Mouse (Mus musculus): ENCODE results near the gene Gm3238.
"Not testable (repeated sequence)": the region's sequence is repeated elsewhere in the genome, so short reads cannot be mapped to it uniquely, and the experiment has no call there.

Gene Gm3238

GRCm38 (mm10) chr10:77741924-77742688 is 29.0 kb downstream of the Gm3238 start, which contains the start of gene Gm18596:
Gene Gm18596 (minus strand): TSS chr10:77742638.
- not testable (repeated sequence) for DNase-seq (ENCODE audit: low spot score)

- DNase-seq (ENCODE audit: low spot score) = no peak
Observed at GRCm38 (mm10) chr10:77738929-77739328, 32.2 kb downstream of the Gm3238 start.

DNA sequence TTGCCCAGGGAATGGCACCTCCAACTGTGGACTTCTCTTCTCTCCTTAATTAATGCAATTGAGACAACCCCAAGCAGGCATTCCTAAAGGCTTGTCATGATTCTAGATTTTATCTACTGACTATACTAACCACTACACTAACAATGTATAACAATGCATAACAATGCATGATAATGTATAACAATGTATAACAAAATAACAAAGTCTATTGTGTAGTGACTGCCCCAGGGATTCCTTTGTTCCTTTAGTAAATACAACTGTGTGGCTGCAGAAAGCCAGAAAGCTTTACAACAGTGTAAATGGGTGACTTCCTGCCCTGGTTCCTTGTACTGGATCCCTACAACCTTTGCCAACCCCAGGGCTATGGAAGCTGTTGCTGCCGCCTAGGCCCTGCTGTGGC is 35.2 kb downstream of the Gm3238 start:
- no peak for DNase-seq (ENCODE audit: low spot score)

DNA sequence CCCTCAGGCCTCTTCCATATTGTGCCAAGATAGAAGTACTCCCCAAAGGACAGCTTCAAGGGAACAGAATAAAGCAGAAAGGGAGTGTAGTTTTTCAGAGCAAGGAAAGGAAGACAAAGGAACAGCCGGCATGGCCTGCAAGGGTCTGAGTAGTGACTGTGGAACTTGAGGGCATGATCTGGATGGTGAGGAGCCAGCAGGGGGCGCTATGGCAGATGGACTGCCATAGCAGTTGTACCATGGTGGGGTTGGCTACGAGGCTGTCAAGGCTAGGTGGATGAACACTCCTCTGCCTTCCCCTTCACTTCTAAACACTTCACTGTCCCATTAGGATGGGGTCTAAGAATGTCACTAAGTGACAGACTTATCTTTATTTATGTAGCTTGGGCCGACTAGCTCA is 41.9 kb downstream of the Gm3238 start:
- no peak for DNase-seq (ENCODE audit: low spot score)

DNA sequence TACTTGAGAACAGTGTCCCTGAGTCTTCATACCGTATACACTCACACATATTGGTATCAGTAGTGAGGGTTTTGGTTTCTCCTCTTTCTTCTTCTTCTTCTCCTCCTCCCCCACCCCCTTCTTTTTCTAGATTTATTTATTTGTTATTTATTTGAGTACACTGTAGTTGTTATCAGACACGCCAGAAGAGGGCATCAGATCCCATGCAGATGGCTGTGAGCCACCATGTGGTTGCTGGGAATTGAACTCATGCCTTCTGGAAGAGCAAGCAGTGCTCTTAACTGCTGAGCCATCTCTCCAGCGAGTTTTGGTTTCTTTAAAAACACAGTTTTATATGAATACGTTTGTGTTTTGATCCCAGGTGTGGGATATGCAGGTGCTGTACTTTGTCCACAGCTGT is 42.8 kb downstream of the Gm3238 start:
- no peak for DNase-seq (ENCODE audit: low spot score)

DNA sequence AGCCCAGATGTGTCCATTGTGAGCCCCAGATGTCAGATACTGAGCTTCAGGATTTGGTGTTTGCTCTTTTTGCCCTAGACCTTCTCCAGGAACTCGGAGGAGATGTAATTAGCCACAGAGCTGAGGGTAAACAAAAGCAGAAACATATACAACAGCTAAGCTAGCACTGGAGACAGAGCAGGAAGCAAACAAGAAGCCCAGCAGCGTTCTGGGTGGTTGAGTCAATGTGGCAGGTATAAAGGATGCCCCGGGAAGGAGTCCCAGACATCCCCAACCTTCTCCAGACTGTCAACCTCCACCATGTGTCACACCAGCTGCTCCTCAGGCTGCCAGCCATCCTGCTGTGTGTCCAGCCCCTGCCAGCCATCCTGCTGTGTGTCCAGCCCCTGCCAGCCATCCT is 44.9 kb downstream of the Gm3238 start, which contains the start of gene Gm10100:
Gene Gm10100, plus strand, starts transcription at position 301 of the 400 bp plus-strand sequence.
- no peak for DNase-seq (ENCODE audit: low spot score)

DNA sequence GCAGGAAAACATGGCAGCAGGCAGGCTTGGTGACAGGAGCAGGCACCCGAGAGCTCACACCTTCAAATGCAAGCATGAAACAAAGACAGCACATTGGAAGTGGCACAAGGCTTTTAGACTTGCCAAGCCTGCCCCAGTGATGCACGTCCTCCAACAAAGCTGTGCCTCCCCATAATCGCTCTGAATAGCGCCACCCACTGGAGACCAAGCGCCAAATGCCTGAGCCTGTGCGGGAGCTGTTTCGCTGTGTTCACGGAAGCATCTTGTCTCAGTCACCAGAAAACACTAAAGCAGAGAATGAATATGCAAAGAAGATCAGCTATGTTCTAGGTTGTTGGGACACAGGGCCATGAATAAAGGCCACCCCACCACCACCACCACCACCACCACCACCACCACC is 46.3 kb downstream of the Gm3238 start:
- DNase-seq (ENCODE audit: low spot score) = no peak
